Mouse (Mus musculus) bone marrow, adult 2 months (tissue): ENCODE measurements around the gene Zfp579. TPM values are rescaled to one million over a fixed set of nuclear protein-coding genes. Genes with fewer than 3 reads are reported as not detected.

Source experiments
- H3K27ac ChIP-seq: fragments of 200-500 bp; 2 replicates; pipeline ENCODE4 v1.5.1; 2012; ENCODE audit warnings: low read depth, mild to moderate bottlenecking, control low read depth, inconsistent platforms, low read length; ENCODE audit not compliant: control insufficient read depth, poor library complexity, insufficient read depth
- H3K4me1 ChIP-seq: fragments of 200-500 bp; 2 replicates; pipeline ENCODE4 v1.6.1; 2011; ENCODE audit warnings: low read length; ENCODE audit not compliant: control insufficient read depth, insufficient read depth
- H3K4me3 ChIP-seq: fragments of 200-500 bp; replicated peaks from 2 replicates; pipeline ENCODE3; 2011; ENCODE audit warnings: mild to moderate bottlenecking, low read depth, low read length, control low read depth; ENCODE audit not compliant: control insufficient read depth
- CTCF ChIP-seq: fragments of 200-500 bp; IDR thresholded peaks from 2 replicates; pipeline ENCODE4 v1.5.1; 2011; ENCODE audit warnings: low read length, control low read depth; ENCODE audit not compliant: control insufficient read depth, insufficient read depth
- POLR2A ChIP-seq: fragments of 200-500 bp; IDR thresholded peaks from 2 replicates; pipeline ENCODE4 v1.6.1; 2011; ENCODE audit warnings: low read depth, mild to moderate bottlenecking, control low read depth, low read length, borderline replicate concordance; ENCODE audit not compliant: control insufficient read depth
- WGBS: fragments of 180-500 bp; shearing (Covaris S2); methylation state at CpG from one replicate; pipeline ENCODE4 v1.1.7; 2018; 5-methylcytosine and 5-hydroxymethylcytosine counted together
- polyA plus RNA-seq: library from polyadenylated mRNA; stranded (reverse); fragments of >200 nt; gene quantifications from 2 replicates; pipeline ENCODE4 v1.2.4, GENCODE M21; 2011; ENCODE audit warnings: low replicate concordance; ENCODE audit not compliant: missing spikeins, insufficient read depth, insufficient read length

Gene Zfp579
- polyA plus RNA-seq, 1 experiment: 44.8 TPM

DNA sequence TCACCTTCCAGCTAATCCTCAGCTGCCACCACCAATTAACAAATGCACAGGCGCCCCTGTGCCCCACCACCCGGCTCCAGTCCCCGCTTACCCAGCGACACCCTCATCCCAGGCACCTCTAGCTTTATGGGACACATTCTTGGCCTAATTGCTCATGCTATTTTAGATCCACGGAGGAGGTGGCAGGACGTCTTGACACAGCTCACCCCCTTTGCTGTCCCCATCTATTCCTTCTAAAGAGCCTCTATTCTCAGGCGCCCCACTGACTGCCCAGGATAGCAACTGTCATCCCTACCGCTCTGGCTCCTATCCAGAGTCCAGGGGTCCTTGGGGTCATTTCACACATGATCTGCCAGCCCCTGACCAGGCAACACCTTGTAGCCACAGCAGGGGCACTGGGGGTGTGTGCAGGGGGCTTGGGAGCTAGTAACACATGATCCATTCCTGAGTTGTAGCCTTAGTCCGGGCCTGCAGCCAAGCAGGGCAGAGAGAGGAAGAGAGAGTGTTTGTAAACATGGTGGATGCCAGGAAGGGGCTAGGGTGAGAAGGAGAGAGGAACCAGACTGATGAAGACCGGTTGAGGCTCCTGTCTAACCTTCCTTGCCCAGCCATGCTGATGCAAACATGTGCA, 42.0 kb downstream of the Zfp579 start:
- Histone ChIP-seq H3K4me3 (no peak overlapping the region), H3K27ac (no peak overlapping the region), H3K4me1 (no peaks in the 10 kb centered on the region)
- TF ChIP-seq POLR2A (no peak), CTCF (no peak)
- 63% methylated on average over 10 of the region's 10 CpGs for WGBS

DNA sequence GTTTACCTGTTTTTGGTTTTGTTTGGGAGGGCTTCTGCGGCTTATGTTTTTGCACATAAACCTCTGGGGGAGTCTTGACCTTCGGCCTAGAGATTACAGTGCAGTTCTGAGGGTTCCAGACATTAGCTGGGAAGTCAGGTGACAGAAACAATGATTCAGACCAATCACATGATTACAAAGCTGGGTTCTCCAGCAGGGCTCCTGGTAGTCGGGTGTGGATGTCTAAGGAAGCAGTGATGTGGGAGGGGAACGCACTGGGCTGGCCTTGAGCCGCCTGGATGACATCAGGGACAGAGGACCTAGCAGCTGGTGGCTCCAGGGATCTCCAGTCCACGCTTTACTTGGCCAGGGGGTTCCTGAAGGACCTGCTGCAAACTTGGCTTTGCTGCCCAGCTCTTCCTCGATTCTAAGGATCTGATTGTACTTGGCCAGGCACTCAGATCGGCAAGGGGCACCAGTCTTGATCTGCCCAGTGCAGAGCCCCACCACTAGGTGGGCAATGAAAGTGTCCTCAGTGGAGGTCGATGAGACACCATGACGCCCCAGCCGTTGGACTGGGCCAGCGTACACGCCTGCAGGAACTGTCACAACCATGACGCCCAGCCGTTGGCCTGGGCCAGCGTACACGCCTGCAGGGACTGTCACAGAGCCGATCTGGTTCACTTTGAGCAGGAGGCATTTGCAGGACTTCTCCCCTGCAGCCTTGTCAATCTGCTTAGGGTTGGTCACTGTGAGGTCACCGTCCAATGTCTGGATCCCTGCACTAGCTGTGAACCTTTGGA, 45.2 kb downstream of the Zfp579 start:
- no peak overlapping the region for H3K27ac ChIP-seq
- no peak overlapping the region for H3K4me3 ChIP-seq
- 83% methylated on average over 19 of the region's 19 CpGs for WGBS

DNA sequence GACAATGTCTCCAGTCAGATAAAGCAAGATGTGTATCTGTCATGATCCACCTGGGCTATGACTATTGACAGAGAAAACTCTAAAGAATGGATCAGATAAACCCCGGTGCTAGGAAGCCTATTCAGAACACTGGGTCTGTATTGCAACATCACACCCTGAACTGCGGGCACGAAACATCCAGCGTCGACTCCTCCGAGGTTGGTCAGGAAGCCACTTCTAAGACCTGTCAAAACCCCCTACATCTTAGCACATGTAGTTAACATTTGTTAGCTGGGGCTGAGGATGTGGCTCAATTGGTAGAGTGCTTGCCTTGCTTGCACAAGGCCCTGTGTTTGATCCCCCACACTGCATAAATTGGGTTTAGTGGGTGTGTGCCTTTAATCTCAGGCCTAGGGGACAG, 47.6 kb downstream of the Zfp579 start:
- Histone ChIP-seq H3K4me3 (no peak overlapping the region), H3K4me1 (no peaks in the 10 kb centered on the region; the same call in 1 of the 2 replicates), H3K27ac (no peak overlapping the region)
- TF ChIP-seq POLR2A (no peak), CTCF (no peak)
- WGBS: 47% methylated on average over 6 of the region's 6 CpGs

More for the DNA sequence above, 45.2 kb downstream of the Zfp579 start:
- no peaks in the 10 kb centered on the region for H3K4me1 ChIP-seq
- TF ChIP-seq POLR2A (no peak), CTCF (no peak)

DNA sequence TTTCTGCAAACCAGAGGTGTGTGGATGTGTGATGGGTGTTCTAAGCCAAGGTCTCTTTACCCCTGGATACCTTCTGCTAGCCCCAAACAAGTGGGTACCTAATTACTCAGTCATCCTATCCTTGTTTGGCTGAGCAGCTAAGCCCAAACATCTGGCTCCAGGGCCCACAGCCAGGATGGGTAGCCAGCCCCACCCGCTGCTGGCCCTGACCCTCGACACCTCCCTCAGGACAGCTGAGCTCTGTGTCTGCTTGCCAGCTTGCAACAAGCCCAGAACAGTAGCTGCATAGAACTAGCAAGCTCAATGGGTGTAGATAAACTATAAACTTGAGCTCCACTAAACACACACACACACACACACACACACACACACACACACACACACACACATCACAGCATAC, 48.1 kb downstream of the Zfp579 start:
- TF ChIP-seq POLR2A: no peak
- no peak for TF ChIP-seq CTCF
- WGBS: 77% methylated on average over 2 of the region's 2 CpGs
- Histone ChIP-seq H3K27ac (no peak overlapping the region), H3K4me3 (no peak overlapping the region), H3K4me1 (no peaks in the 10 kb centered on the region; the same call in 1 of the 2 replicates)

DNA sequence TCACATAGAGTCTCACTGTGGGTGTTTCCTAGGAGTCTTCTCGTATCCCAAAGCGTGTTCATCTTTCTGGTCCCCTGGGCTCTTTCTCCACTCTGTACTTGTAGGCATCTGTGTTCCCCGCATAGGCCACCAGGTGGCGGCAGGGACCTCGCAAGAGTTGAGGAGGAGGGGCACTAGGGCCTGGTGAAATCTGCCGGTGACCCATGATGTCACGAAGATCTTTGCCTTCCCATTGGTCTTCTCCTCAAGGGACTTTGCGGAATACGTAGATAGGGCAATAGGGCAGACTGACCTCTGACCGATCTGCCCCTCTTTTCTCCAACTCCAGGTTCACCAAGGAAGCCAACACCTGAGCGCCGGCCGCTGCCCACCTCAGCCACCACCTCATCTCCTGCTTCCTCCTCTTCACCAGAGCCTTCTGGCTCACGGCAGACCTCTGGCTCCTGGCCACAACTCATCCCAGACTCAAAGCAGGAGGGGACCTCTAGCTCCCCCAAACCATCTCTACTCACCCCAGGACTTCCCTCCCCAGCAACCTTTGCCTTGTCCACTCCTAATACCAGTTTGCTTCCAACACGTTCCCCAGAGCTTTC, 52.6 kb downstream of the Zfp579 start:
- Histone ChIP-seq H3K4me3 (peak overlapping the region; percentile 24), H3K27ac (no peak overlapping the region), H3K4me1 (no peaks in the 10 kb centered on the region; the same call in 1 of the 2 replicates)
- WGBS: 5% methylated on average over 15 of the region's 15 CpGs
- peak; percentile 96 for TF ChIP-seq CTCF
- TF ChIP-seq POLR2A: no peak

DNA sequence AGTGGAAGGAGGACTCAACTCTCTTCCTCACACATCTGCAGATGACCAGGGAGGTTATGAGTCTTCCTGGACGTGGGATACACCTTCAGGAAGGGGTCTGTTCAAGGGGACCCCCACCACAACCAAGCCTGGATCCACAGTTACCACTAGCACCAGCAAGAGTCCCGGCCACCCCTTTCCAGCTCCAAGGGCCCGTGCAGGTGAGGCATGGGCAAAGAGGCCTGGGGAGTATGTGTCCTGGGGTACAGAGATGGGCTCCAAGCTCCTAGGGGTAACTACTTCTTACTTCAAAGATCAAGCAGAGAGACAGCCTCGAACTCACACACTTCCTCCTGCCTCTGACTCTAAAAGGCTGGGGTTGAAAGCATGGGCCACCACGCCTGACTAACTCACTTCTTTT, 53.3 kb downstream of the Zfp579 start:
- no peak for TF ChIP-seq POLR2A
- no peak for TF ChIP-seq CTCF
- 40% methylated on average over 5 of the region's 5 CpGs for WGBS
- H3K4me1 ChIP-seq: no peaks in the 10 kb centered on the region; the same call in 1 of the 2 replicates
- no peak overlapping the region for H3K27ac ChIP-seq
- no peak overlapping the region for H3K4me3 ChIP-seq

DNA sequence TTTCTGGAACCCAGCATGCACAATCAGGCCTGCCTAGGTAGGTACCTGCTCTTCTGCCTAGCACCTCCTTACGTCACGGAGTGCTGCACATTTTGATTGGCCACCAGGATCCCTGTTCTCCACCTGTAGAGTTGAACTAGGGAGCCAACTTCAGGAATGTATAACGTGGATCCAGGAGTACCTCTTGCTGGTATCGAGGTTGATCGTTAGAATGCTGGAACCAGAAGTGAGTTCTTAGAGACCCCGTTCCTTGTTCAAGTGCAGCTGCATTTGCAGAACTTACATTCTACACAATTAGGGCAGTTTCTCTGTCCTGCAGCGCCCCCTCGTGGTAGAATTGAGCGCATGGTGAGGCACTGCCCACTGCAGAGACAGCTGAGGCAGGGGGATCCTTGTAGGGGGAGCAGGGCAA, 55.9 kb downstream of the Zfp579 start:
- Histone ChIP-seq H3K27ac (no peak overlapping the region), H3K4me1 (no peaks in the 10 kb centered on the region; the same call in 1 of the 2 replicates), H3K4me3 (no peak overlapping the region)
- WGBS: 16% methylated on average over 9 of the region's 9 CpGs
- TF ChIP-seq CTCF (peak; percentile 86), POLR2A (no peak)

DNA sequence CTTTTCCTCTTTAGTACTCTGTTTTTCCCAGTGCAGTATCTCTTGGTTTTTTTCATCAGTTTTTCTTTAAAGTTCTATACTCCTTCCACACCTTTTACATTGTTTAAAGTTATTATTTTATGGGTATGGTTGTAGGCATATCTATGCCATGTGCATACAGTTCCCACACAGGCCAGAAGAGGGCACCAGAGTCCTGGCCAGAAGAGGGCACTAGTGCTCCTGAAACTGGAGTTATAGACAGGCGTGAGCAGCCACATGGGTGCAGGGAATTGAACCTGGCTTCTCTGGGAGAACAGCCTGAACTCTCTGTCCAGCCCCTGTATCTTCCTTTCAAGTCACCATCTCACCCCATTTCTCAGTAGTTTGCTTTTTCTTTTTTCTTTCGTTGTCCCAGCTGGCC, 57.5 kb downstream of the Zfp579 start:
- TF ChIP-seq CTCF (peak; percentile 96), POLR2A (no peak)
- H3K4me1 ChIP-seq: no peaks in the 10 kb centered on the region; the same call in 1 of the 2 replicates
- H3K4me3 ChIP-seq: no peak overlapping the region
- WGBS: 24% methylated on average over 2 of the region's 2 CpGs
- H3K27ac ChIP-seq: no peak overlapping the region
